Mouse (Mus musculus): Measurements from ENCODE around the gene Ubxn2a. TPM values are rescaled to one million over a fixed set of nuclear protein-coding genes. Genes with fewer than 3 reads are reported as not detected.

Ubxn2a gene
- total and polyA plus RNA-seq, 2 experiments from 2014 or later = 21.0 to 45.1 TPM

GRCm38 (mm10) chr12:4871260-4871659 is 36.2 kb downstream of the Ubxn2a start:
- DNase-seq (ENCODE audit: low spot score) (no peak), ATAC-seq (ENCODE audit: insufficient read depth, low read depth) (no peak)
- Histone ChIP-seq H3K4me1 (ENCODE audit: control insufficient read depth, insufficient read depth) (peaks cover 15% of the 10 kb centered on the region; the same call in 1 of the 2 replicates), H3K9ac (replicated peaks; ENCODE audit: low read depth, low read length) (no peak overlapping the region), H3K27ac (ENCODE audit: low read depth) (no peak overlapping the region), H3K4me3 (ENCODE audit: low read depth, low read length) (no peak overlapping the region), H3K4me2 (ENCODE audit: low read depth, low read length) (no peak overlapping the region), H3K27me3 (ENCODE audit: control insufficient read depth, insufficient read depth, low read length) (no peaks in the 10 kb centered on the region), H3K9me3 (replicated peaks; ENCODE audit: control insufficient read depth, low read length) (no peaks in the 10 kb centered on the region), H3K36me3 (replicated peaks; ENCODE audit: control insufficient read depth, insufficient read depth, low read length) (no peaks in the 10 kb centered on the region)
- WGBS = 90% methylated on average over 5 of the region's 5 CpGs
- TF ChIP-seq CTCF (IDR thresholded peaks at IDR 0.05; ENCODE audit: low read depth) = no peak
- no peak for TF ChIP-seq EP300 (IDR thresholded peaks at IDR 0.05; ENCODE audit: low read depth)

GRCm38 (mm10) chr12:4868924-4869323 is 38.6 kb downstream of the Ubxn2a start:
- H3K9me3 ChIP-seq (replicated peaks; ENCODE audit: control insufficient read depth, low read length) = no peaks in the 10 kb centered on the region
- no peak overlapping the region for H3K4me3 ChIP-seq (ENCODE audit: low read depth, low read length)
- no peaks in the 10 kb centered on the region for H3K27me3 ChIP-seq (ENCODE audit: control insufficient read depth, insufficient read depth, low read length)
- no peak overlapping the region for H3K27ac ChIP-seq (ENCODE audit: low read depth)
- H3K9ac ChIP-seq (replicated peaks; ENCODE audit: low read depth, low read length) = no peak overlapping the region
- 76% methylated on average over 8 of the region's 8 CpGs for WGBS
- ATAC-seq (ENCODE audit: insufficient read depth, low read depth) (no peak), DNase-seq (ENCODE audit: low spot score) (no peak)
- H3K36me3 ChIP-seq (replicated peaks; ENCODE audit: control insufficient read depth, insufficient read depth, low read length) = no peaks in the 10 kb centered on the region
- H3K4me1 ChIP-seq (ENCODE audit: control insufficient read depth, insufficient read depth) = peaks cover 8% of the 10 kb centered on the region
- no peak overlapping the region for H3K4me2 ChIP-seq (ENCODE audit: low read depth, low read length)
- no peak for TF ChIP-seq CTCF (IDR thresholded peaks at IDR 0.05; ENCODE audit: low read depth)
- TF ChIP-seq EP300 (IDR thresholded peaks at IDR 0.05; ENCODE audit: low read depth) = no peak

GRCm38 (mm10) chr12:4864338-4864690 is 43.2 kb downstream of the Ubxn2a start:
- H3K27ac ChIP-seq (ENCODE audit: low read depth) = no peak overlapping the region
- H3K9ac ChIP-seq (replicated peaks; ENCODE audit: low read depth, low read length) = no peak overlapping the region
- ATAC-seq (ENCODE audit: insufficient read depth, low read depth) = 0 out of 2 replicates have a peak, but pooled peaks have one; percentile 2

GRCm38 (mm10) chr12:4863654-4864337 is 43.7 kb downstream of the Ubxn2a start:
- Histone ChIP-seq H3K4me1 (ENCODE audit: control insufficient read depth, insufficient read depth) (peaks cover 13% of the 10 kb centered on the region), H3K9me3 (replicated peaks; ENCODE audit: control insufficient read depth, low read length) (no peaks in the 10 kb centered on the region), H3K4me2 (ENCODE audit: low read depth, low read length) (0 out of 2 replicates have a peak overlapping the region, but pooled peaks have one; percentile 25), H3K36me3 (replicated peaks; ENCODE audit: control insufficient read depth, insufficient read depth, low read length) (no peaks in the 10 kb centered on the region), H3K27me3 (ENCODE audit: control insufficient read depth, insufficient read depth, low read length) (no peaks in the 10 kb centered on the region), H3K9ac (replicated peaks; ENCODE audit: low read depth, low read length) (no peak overlapping the region), H3K4me3 (ENCODE audit: low read depth, low read length) (no peak overlapping the region), H3K27ac (ENCODE audit: low read depth) (peak overlapping the region; percentile 52)
- WGBS = 14% methylated on average over 4 of the region's 4 CpGs
- DNase-seq (ENCODE audit: low spot score) (peak; percentile 87), ATAC-seq (ENCODE audit: insufficient read depth, low read depth) (peak; percentile 86)
- TF ChIP-seq EP300 (IDR thresholded peaks at IDR 0.05; ENCODE audit: low read depth) (no peak), CTCF (IDR thresholded peaks at IDR 0.05; ENCODE audit: low read depth) (no peak)

More at GRCm38 (mm10) chr12:4864338-4864690, 43.2 kb downstream of the Ubxn2a start:
- DNase-seq (ENCODE audit: low spot score) = no peak
- Histone ChIP-seq H3K36me3 (replicated peaks; ENCODE audit: control insufficient read depth, insufficient read depth, low read length) (no peaks in the 10 kb centered on the region), H3K4me3 (ENCODE audit: low read depth, low read length) (no peak overlapping the region), H3K4me2 (ENCODE audit: low read depth, low read length) (0 out of 2 replicates have a peak overlapping the region, but pooled peaks have one; percentile 25), H3K4me1 (ENCODE audit: control insufficient read depth, insufficient read depth) (peaks cover 13% of the 10 kb centered on the region), H3K9me3 (replicated peaks; ENCODE audit: control insufficient read depth, low read length) (no peaks in the 10 kb centered on the region), H3K27me3 (ENCODE audit: control insufficient read depth, insufficient read depth, low read length) (no peaks in the 10 kb centered on the region)
- WGBS = 24% methylated on average over 4 of the region's 4 CpGs
- TF ChIP-seq CTCF (IDR thresholded peaks at IDR 0.05; ENCODE audit: low read depth) = no peak
- TF ChIP-seq EP300 (IDR thresholded peaks at IDR 0.05; ENCODE audit: low read depth) = no peak

GRCm38 (mm10) chr12:4862672-4863071 is 44.8 kb downstream of the Ubxn2a start:
- TF ChIP-seq CTCF (IDR thresholded peaks at IDR 0.05; ENCODE audit: low read depth) (no peak; the same call in 1 of the 2 replicates), EP300 (IDR thresholded peaks at IDR 0.05; ENCODE audit: low read depth) (no peak)
- ATAC-seq (ENCODE audit: insufficient read depth, low read depth) (no peak), DNase-seq (ENCODE audit: low spot score) (no peak)
- no peaks in the 10 kb centered on the region for H3K27me3 ChIP-seq (ENCODE audit: control insufficient read depth, insufficient read depth, low read length)
- H3K4me1 ChIP-seq (ENCODE audit: control insufficient read depth, insufficient read depth) = peaks cover 13% of the 10 kb centered on the region
- H3K36me3 ChIP-seq (replicated peaks; ENCODE audit: control insufficient read depth, insufficient read depth, low read length) = peaks cover 4% of the 10 kb centered on the region; the same call in 1 of the 2 replicates
- 90% methylated on average over 4 of the region's 4 CpGs for whole genome bisulfite sequencing
- no peak overlapping the region for H3K4me2 ChIP-seq (ENCODE audit: low read depth, low read length)
- H3K9me3 ChIP-seq (replicated peaks; ENCODE audit: control insufficient read depth, low read length) = no peaks in the 10 kb centered on the region
- no peak overlapping the region for H3K27ac ChIP-seq (ENCODE audit: low read depth)
- H3K9ac ChIP-seq (replicated peaks; ENCODE audit: low read depth, low read length) = no peak overlapping the region
- H3K4me3 ChIP-seq (ENCODE audit: low read depth, low read length) = no peak overlapping the region

All from heart, postnatal 0 days (tissue).